Mouse (Mus musculus) kidney, adult 9 months (tissue): ENCODE measurements at regions not wholly inside any gene's neighbourhood (a gene's known extent, or its start where the extent isn't known, plus 50 kb on each side); places are given as distances from the start of the nearest gene placed in this dataset.

Experiments used
- DNase-seq: peaks from one replicate; pipeline ENCODE4 v3.0.0; 2022

DNA sequence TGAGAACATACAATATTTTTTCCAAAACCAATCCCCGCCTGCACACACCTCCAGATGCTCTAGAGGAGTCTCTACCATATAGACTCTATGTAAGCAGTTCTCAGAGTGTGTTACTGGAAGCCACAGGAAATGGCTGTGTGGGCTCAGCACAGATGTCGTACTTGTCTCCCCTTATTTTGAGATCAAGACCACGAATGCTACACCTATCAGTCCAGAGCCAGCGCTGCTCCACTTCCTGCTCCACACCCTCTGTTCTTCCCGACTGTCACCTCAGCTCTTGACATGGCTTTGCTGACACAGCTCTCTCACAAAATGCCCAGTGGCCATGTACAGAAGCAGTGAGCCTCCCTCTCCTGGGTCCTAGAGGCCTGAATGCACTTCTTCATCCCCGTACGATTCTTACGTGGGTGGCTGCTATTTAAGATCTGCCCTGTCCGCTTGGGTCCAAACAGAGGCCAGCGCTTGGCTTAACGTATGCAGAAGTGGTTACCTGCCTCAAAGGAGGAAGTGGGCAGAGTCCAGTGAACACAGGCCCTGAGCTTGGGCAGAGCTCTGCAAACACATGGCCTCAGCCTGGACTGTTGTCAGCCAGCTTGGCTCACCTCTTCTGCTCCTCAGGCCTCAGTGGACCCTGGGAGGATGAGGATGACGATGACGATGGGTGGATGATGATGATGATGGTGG, 80.5 kb upstream of the Msx2 start:
- no peak for DNase-seq

DNA sequence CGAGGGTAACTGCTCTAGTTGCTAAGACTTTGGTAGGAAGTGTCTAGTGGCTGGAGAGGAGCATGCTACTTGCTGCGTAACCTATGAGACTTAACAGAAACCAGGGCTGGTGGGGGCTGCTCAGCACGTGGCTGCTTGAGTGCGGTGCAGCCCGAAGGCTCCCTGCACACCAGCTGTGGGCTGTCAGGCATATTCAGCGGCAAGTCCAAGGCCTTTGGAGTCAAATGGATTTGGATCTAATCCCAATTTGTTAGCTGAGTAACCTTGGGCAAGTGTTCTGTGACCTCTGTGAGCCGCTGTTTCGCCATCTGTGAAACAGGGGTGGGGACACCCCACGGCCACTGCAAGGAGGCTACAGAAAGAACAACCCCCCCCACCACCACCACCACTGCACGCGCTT, 75.5 kb upstream of the Msx2 start:
- DNase-seq: peak; percentile 6

DNA sequence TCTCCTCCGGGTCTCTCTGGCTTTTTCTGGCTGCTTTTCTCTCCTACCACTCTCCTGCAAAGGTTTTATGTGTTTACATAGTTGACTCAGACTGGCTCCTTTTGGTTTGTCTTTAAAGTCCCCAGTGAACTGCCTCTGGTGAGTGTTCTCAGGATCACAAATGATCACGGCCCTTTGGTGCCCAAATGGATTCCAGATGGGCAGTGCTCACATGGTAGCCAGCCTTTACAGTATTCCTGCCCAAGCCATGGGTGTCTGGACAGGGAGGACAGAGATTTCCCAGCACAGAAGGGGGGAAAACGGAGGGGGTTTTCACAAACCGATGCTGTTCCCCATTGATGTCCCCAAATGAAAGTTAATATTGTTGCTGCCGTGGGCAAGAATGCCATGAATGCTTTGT, 70.4 kb upstream of the Msx2 start:
- no peak for DNase-seq

DNA sequence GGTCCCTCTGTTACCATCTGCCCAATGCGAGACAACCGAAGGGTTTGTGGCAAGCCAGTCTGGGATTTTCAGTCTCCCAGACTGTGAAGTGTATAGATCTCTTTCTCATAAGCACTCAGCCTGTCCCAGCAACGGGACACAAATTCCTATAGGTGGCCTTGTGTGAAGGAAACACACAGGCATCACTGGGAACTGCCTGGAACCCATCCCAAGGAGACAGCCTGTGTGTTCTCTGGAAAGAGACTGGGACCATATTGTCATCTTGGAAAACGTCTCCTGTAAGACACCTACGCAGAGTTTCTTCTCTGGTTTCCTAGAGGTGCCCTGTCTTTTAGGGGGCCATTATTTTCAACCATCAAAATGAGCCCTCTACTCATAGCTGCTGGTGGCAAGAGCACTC, 66.9 kb upstream of the Msx2 start:
- no peak for DNase-seq

DNA sequence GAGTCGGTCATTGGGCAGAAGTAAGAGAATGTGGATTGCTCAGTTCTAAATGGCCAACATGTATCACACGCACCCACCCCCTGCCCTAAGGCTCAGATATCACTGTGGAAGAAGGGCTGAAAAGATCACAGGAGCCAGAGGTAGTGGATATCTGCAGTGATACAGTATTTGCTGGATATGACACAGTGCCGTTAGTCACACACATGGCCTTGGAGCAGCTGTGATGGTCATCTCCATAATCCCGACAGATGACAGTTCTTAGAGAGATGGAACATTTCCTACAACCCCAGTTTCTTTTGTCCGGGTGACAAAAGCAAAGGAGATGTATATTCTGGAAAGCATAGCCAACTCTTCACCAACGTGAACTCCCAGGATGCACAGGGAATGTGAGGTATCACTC, 65.1 kb upstream of the Msx2 start:
- no peak for DNase-seq

DNA sequence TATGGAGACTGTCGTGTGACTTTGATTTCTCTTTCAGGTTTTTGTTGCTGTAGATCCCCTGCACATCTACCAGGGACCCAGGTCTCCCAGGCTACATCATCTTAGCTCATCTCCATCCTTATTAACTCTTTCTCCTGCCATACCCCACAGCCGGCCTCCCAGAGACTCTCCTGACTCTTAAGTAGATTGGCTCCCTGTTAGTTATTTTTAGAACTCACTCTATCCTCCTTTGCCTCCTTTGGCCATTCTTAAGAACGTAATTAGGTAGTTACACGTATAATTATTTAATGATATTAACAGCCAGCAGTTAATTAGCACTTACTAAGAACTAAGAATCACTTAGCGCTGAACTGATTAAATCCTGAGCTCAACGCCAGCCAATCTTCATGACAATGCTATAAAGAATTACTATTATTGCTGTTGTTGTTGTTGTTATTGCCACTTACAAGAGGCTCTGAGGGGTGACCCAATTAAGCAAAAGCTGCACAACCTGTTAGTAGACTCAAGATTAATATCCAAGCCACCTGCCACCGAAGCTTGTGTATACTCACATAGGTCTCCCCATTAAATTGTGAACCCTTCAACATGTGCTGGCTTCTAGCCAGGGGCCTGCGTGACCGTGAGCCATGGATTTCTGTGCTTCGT, 63.0 kb upstream of the Msx2 start:
- no peak for DNase-seq

DNA sequence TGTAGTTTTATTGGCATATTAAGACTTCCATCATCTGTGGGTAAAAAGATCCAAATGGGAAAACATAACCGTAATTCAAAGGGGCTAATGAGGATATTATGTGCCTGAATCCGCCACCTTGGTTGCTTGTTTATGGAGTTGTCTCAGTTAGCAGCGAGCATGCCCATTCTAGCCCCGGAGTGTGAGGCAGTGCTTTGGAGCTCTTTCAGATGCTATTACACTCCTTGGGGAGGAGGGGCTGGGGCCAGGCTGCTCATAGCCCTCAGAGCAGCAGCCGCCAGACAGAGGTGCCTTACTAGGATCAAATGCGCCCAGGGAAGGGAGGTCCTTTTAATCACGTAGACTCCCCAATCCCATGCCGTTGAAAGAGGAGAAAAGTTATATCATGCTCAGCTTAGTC, 60.9 kb upstream of the Msx2 start:
- no peak for DNase-seq

DNA sequence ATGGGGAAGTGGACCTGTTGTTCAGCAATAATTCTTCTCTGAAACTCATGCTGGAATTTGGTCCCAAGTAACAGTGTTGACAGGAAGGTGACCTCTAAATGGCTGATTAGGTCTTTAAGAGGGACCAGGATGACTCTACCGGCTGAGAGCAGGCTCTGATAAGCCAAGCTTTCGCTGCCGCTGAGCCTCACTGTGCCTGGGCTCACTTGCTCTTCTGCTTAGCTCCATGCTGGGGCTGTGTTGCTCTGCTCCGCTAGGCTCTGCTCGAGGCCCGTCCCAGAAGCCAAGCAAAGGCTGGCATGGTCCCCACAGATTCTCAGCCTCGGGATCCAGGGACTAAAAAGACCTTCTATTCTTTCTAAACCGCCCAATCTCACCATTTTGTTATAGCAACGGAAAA, 54.0 kb upstream of the Msx2 start:
- no peak for DNase-seq

DNA sequence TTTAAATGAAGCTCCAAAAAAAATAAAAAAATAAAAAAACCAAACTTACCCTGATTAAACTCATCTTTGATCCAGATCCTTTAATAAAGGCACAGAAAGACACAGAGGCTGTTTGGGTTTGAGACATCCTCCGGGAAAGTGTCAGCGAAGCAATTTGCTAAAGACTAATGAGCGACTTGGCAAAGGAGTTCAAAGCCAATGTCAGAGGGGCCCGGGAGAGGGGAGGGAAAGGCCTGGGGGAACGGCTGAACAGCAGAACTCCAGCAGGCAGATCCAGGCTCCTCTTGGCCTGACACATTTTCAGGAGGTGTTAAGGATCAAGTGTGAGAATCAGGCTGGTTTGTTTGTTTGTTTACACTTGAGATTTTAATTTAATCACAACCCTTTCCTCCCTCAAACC, 49.9 kb upstream of the Msx2 start:
- no peak for DNase-seq
